Mouse (Mus musculus): Measurements from ENCODE around the gene Klhl40. TPM values are rescaled to one million over a fixed set of nuclear protein-coding genes. Genes with fewer than 3 reads are reported as not detected.
A peak's percentile ranks its signal among the peaks of the same experiment; 100 is the strongest.

The Klhl40 gene
- total and polyA plus RNA-seq, 3 experiments: not detected

- TF ChIP-seq PAX5 (IDR thresholded peaks at IDR 0.05; ENCODE audit: low read length) (no peak), CTCF (conservative IDR thresholded peaks at IDR 0.05 in 1 of 2, IDR thresholded peaks at IDR 0.05 in 1 of 2; ENCODE audit: low read depth in 2 of 2, low read length in 2 of 2) (no peak), ZNF384 (IDR thresholded peaks at IDR 0.05; ENCODE audit: low read depth, low read length) (peak; percentile 46; the same call in 1 of the 2 replicates), RAD21 (IDR thresholded peaks at IDR 0.05; ENCODE audit: low read depth, low read length) (no peak; the same call in 1 of the 2 replicates), POLR2A (IDR thresholded peaks at IDR 0.05; ENCODE audit: low read depth, low read length) (no peak), MYC (IDR thresholded peaks at IDR 0.05; ENCODE audit: low read depth, low read length) (peak; percentile 85), ETS1 (conservative IDR thresholded peaks at IDR 0.05; ENCODE audit: low read depth, low read length) (peak; percentile 96), JUN (IDR thresholded peaks at IDR 0.05; ENCODE audit: insufficient read depth, low read depth, low read length) (peak; percentile 99), CHD2 (IDR thresholded peaks at IDR 0.05; ENCODE audit: low read length) (peak; percentile 91), POLR2AphosphoS2 (IDR thresholded peaks at IDR 0.05; ENCODE audit: low read depth, low read length) (peak; percentile 59; the same call in 1 of the 2 replicates), MAZ (IDR thresholded peaks at IDR 0.05; ENCODE audit: low read depth, low read length) (peak; percentile 66; the same call in 1 of the 2 replicates), CHD1 (IDR thresholded peaks at IDR 0.05; ENCODE audit: low read depth, low read length) (no peak; the same call in none of the 2 replicates), MEF2A (IDR thresholded peaks at IDR 0.05; ENCODE audit: borderline replicate concordance, low read depth, low read length) (peak; percentile 95), RCOR1 (conservative IDR thresholded peaks at IDR 0.05; ENCODE audit: low read depth, low read length) (peak; percentile 98), TBP (conservative IDR thresholded peaks at IDR 0.05; ENCODE audit: low read depth, low read length) (0 out of 2 replicates have a peak, but pooled peaks have one; percentile 62), HCFC1 (IDR thresholded peaks at IDR 0.05; ENCODE audit: low read depth, low read length) (peak; percentile 41; the same call in 1 of the 2 replicates), SIN3A (IDR thresholded peaks at IDR 0.05; ENCODE audit: low read length) (peak; percentile 98), ZMIZ1 (IDR thresholded peaks at IDR 0.05; ENCODE audit: low read depth, low read length) (no peak)
Measured at GRCm38 (mm10) chr9:121741168-121741567, 36.2 kb upstream of the Klhl40 start (continued).

- TF ChIP-seq NRF1 (IDR thresholded peaks at IDR 0.05; ENCODE audit: low read depth, low read length) (no peak), USF1 (IDR thresholded peaks at IDR 0.05; ENCODE audit: low read depth, low read length) (no peak), UBTF (IDR thresholded peaks at IDR 0.05; ENCODE audit: low read depth, low read length) (no peak), CHD1 (IDR thresholded peaks at IDR 0.05; ENCODE audit: low read depth, low read length) (no peak), MAZ (IDR thresholded peaks at IDR 0.05; ENCODE audit: low read depth, low read length) (no peak), MYC (IDR thresholded peaks at IDR 0.05; ENCODE audit: low read depth, low read length) (no peak), ETS1 (conservative IDR thresholded peaks at IDR 0.05; ENCODE audit: low read depth, low read length) (no peak), SIN3A (IDR thresholded peaks at IDR 0.05; ENCODE audit: low read length) (no peak)
- peaks cover 15 to 40% of the 10 kb centered on the region in 2 experiments for H3K4me1 ChIP-seq (ENCODE audit: control insufficient read depth in 1 of 2, insufficient read depth in 2 of 2)
- no peaks in the 10 kb centered on the region for H3K27me3 ChIP-seq (replicated peaks)
- H3K9me3 ChIP-seq (replicated peaks; ENCODE audit: low read length): no peaks in the 10 kb centered on the region
- H3K9ac ChIP-seq (ENCODE audit: insufficient read depth, low read depth): no peak overlapping the region
- H3K79me2 ChIP-seq (replicated peaks; ENCODE audit: control insufficient read depth, extremely low read depth, insufficient read depth, poor library complexity, severe bottlenecking): peaks cover 19% of the 10 kb centered on the region
- H3K4me3 ChIP-seq (replicated peaks in 1 of 3; ENCODE audit: low read depth in 2 of 3, low read length in 2 of 3, poor library complexity in 1 of 3): no peak overlapping the region
- H3K27ac ChIP-seq (ENCODE audit: insufficient read depth, low read depth): no peak overlapping the region
- no peak overlapping the region for H3K4me2 ChIP-seq (ENCODE audit: insufficient read depth, low read depth, poor library complexity, severe bottlenecking)
- DNase-seq (ENCODE audit: extremely low read depth): no peak
- in situ Hi-C loops (cut with MboI; ENCODE audit: low pct_ligation_motif_present, low pct_unique_long_range_greater_than_20kb, low sequenced_read_pairs) (no loop called here), dilution Hi-C loops (cut with MboI; ENCODE audit: extremely low pct_ligation_motif_present, extremely low pct_unique_long_range_greater_than_20kb, low sequenced_read_pairs) (no loop called here)
- H3K36me3 ChIP-seq (replicated peaks in 1 of 2; ENCODE audit: control insufficient read depth in 1 of 2, insufficient read depth in 1 of 2, low read length in 1 of 2): peaks cover 58 to 77% of the 10 kb centered on the region in 2 experiments
Measured at GRCm38 (mm10) chr9:121744051-121744450, 33.4 kb upstream of the Klhl40 start.
